Mouse (Mus musculus): ENCODE data around the gene Comp.

Gene Comp

GRCm38 (mm10) chr8:70373397-70374317 is at the start of gene Comp:
TSS of gene Comp (plus strand) at chr8:70373558.
- DNase-seq (ENCODE audit: low read depth): no peak

- peak; percentile 31 for DNase-seq (ENCODE audit: low read depth)
These were observed 49.6 kb upstream of the Comp start for GRCm38 (mm10) chr8:70323716-70324115.

DNA sequence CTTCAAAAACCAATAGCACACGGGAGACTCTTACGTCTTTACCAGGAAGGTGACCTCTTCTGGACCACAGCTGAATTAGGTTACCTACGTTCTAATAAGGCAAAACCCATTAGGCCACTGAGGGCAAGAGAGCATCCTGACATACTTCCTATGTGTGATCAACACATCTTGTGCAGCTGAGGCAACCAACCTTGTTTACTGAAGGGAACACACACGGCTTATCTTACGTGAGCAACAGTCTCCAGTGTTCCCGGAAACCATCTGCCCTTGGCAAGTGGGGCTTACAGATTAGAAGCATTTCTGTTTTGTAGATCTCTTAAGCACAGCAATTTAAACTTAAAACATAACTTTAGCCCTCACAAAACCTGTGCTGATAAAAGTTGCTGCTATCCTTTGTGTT is 45.8 kb upstream of the Comp start:
- DNase-seq (ENCODE audit: low read depth): no peak

- DNase-seq (ENCODE audit: low read depth): no peak
These were observed 44.1 kb upstream of the Comp start, which contains the start of gene Gdf1 for GRCm38 (mm10) chr8:70329124-70329834. TSS of gene Gdf1 (plus strand) at chr8:70329817.

DNA sequence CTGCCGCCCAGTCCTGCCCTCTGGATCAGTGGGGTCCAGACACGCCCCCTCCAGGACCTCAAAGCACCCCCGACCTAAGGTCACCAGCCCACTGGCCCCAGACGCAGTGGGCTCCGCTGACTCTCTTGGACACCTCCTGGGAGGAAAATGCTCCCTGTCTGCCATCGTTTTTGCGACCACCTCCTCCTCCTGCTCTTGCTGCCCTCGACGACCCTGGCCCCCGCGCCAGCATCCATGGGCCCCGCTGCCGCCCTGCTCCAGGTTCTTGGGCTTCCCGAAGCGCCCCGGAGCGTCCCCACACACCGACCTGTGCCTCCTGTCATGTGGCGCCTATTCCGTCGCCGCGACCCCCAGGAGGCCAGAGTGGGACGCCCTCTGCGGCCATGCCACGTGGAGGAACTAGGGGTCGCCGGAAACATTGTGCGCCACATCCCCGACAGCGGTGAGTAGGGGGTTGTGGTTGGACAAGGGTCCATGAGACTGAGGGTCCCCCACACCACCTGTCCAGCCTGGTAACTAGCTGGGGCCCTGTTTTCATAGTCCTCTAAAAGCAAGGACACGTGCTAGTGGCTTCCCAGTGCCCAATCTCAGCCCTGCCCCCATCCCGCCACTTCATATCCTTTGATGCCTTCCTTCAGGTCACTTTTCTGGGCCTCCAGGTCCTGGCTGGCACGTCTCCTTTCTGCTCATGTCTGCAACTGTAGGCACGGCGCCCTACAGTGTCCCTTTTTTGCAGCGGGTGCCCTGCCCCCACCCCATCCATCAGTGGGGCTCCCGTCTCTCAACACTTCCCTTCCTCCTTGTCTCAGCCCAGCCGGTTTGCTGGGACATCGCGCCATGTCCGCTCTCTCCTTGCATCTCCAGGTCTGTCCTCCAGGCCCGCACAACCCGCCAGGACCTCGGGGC is 43.3 kb upstream of the Comp start:
- no peak for DNase-seq (ENCODE audit: low read depth)

- no peak for DNase-seq (ENCODE audit: low read depth)
These were observed 42.5 kb upstream of the Comp start for GRCm38 (mm10) chr8:70330741-70331364.

DNA sequence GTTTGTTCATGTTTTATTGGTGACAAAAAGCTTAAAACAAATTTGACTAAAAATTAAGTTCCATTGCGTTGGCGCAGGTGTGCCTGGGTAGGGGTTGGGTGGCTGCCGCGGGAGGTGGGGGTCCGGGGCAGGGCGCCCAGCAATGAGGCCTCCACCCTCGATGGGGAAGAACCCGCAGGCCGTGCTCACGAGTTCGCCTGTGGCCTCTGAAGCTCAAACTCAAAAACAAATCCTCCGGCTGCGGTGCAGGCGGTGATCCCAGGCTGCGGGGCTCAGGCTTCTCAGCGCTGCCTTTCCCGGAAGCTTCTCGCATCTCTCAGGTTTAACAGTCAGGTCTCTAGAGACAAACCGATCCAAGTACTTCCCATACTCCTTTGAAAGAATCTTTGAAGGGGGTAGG is 41.8 kb upstream of the Comp start:
- no peak for DNase-seq (ENCODE audit: low read depth)

DNA sequence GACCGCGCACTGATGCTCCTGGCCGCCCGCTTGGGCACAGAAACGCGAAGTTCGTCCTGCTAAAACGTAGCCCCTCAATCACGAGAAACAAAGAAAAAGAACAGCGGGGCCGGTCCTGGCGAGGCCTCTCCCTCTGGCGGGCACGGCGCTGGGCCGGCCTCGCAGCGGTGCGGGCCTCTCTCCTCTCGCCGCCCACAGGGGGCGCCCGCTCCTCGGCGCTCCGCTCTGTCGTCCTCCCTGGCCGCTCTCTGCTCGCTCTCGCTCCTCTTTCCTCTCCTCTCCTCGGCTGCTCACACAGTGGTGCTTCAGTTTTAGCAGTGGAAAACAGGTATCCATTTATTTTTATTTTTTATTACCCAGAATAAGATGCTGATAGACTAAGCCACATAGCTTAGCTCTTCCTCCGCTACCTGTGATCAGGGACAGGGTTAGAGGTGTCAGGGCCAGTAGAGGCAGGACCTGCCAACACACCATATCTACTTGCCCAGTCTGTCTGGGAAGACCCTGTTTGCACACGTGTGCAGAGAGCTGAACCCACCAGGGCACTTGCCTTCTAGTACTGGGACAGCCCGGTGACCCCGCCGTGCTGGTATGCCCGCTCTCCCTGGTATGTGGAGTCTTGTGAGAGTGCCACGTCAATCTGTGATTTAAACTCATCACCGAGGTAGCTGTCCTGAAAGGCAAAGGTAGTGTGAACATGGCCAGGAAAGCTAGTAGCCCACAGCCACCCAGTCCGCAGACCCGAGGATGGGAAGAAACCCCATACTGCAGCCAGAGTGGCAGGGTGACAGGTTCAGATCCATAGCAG is 41.1 kb upstream of the Comp start:
- DNase-seq (ENCODE audit: low read depth): no peak

GRCm38 (mm10) chr8:70332878-70333202 is 40.5 kb upstream of the Comp start:
- no peak for DNase-seq (ENCODE audit: low read depth)

DNA sequence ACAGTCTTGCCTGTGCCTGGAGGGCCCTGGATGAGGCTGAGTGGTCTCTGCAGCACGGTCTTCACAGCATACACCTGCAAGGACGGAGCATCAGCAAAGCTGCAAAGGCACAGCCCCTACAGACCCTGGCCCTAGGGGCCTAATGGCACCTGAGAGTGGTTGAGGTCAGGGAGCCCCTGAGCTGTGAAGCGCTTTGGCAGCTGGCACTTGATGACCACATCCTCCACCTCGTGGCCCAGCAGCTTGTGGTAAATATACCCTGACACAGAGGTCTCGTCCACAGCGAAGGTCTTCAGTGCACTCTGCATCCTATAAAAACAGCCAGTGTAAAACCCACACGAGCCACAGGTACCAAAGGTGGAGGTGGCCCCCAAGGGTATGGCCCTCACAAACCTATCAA is 34.4 kb upstream of the Comp start:
- DNase-seq (ENCODE audit: low read depth): no peak

DNA sequence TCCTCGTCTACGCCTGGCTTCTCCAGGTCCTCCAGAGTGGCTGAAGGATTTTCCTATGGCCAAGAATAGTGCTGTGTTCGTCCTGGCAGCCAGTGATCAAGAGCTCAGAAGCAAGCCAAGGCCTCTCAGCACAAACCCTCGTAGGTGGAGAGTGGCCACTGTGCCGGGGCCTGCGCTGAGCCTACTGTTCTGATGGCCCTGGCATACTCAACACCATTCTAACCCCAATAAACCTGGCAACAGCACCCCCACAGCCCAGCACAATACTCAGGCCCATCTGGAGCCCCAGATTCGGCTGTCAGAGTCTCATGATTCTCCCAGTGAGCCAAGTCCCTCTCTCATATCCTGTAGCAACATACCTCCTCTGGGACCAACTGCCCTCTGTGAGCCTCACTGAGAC is 32.7 kb upstream of the Comp start:
- no peak for DNase-seq (ENCODE audit: low read depth)

DNA sequence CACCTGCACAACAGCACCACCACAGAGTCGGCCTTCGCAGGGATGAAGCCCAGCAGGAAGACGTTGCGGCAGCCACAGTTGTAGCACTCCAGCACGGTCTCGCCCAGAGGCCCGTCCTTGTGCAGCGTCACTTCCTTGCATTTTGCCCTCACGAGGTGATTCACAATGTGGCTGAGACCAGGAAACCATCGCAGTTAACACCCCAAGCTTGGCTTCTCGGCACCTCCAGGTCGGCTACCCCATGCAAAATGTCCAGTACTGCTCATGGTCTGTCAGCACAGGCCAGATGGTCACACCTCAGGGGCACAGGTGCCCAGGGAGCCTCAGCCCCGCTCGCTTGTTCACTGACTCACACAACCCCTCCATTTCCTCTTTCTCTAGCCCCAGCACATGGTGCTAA is 31.4 kb upstream of the Comp start:
- DNase-seq (ENCODE audit: low read depth): peak; percentile 76

DNA sequence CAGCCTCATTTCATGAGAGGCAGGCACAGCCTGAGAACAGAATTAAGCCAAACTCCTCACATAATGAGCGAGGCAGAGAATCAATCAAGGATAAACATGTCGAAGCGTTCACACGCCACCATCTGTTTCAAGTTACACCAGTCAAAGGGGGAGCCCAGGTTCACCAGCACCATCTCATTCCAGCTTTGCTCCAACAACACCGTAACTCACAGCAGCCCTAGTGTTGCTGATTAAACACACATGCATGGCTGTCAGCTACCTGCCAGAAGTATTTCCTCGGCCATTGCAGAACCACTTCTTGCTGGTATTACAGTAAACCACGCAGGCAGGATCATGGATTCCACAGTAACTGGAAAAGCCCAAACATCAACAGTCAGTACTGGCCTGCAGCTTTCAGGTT is 30.3 kb upstream of the Comp start:
- DNase-seq (ENCODE audit: low read depth): no peak

GRCm38 (mm10) chr8:70343696-70344095 is 29.7 kb upstream of the Comp start:
- DNase-seq (ENCODE audit: low read depth): peak; percentile 59

DNA sequence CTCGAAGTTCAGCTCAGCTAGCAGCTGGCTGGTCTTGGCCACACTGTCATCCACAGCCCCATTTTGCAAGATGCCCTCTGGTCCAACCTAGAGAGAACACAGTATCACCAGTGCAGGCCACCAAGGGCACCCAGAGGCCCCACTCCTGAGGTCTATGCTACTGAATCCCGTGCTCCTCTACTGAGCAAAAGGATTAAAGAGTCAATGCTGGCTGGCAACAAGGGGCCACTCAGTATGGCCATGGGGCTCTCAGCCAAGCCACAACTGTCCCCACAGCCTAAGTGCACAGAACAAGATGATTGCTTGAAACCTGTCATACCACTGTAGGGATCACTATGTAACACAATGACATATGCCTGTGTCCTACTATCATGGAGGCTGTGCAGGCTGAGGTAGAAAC is 29.1 kb upstream of the Comp start:
- DNase-seq (ENCODE audit: low read depth): no peak

- DNase-seq (ENCODE audit: low read depth): no peak
These were observed 25.9 kb upstream of the Comp start for GRCm38 (mm10) chr8:70347443-70347842.

GRCm38 (mm10) chr8:70347860-70348420 is 25.4 kb upstream of the Comp start:
- no peak for DNase-seq (ENCODE audit: low read depth)

- peak; percentile 70 for DNase-seq (ENCODE audit: low read depth)
These were observed 22.0 kb upstream of the Comp start for GRCm38 (mm10) chr8:70351035-70351999.

DNA sequence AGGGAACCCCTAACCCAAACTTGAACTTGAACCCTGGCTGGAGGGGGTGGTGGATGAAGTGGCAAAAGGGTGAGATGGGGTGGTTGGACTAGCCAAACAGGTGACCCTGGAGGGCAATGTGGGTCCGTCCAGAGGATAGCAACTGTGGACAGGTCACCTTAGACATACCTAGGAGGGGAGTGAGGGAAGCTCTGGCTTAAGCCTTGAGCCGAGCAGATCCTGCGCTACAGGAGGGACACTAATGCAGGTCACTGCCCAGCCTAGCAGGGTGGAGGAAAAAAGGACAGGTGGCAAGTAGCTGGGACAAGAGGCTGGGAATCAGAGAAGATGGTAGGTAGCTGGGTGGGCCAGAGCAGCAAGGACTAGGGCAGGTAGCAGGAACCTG is 21.4 kb upstream of the Comp start:
- DNase-seq (ENCODE audit: low read depth): no peak

Data from 416B (cell line).